Mouse (Mus musculus) megakaryocyte-erythroid progenitor cell, adult 5-6 weeks (primary cell): ENCODE data around the gene Ctsc. TPM values are rescaled to one million over a fixed set of nuclear protein-coding genes. Genes with fewer than 3 reads are reported as not detected.
"Not testable (repeated sequence)": the region's sequence is repeated elsewhere in the genome, so short reads cannot be mapped to it uniquely, and the experiment has no call there.

Source experiments
- ATAC-seq: replicated peaks from 2 replicates; pipeline ENCODE4 v1.8.0; 2016; ENCODE audit warnings: mild to moderate bottlenecking, inconsistent platforms; ENCODE audit not compliant: severe bottlenecking, poor library complexity, low FRiP score, low TSS enrichment
- total RNA-seq, 2 experiments: library from RNA; stranded (forward) in 1 of 2; stranded (reverse) in 1 of 2; fragments of 200-1000, 215-1000 nt in 1 of 2; fragments of >200 nt in 1 of 2; fragmentation: Nextera tagmentation in 1 of 2; gene quantifications; 2 replicates each; pipeline ENCODE4 v1.2.3; 2014 to 2017

Gene Ctsc
- total RNA-seq (2014; fragmentation: Nextera tagmentation) (9.0 and 11.6 TPM in 2 replicates), total RNA-seq (2017) (18.1 and 21.7 TPM in 2 replicates)

DNA sequence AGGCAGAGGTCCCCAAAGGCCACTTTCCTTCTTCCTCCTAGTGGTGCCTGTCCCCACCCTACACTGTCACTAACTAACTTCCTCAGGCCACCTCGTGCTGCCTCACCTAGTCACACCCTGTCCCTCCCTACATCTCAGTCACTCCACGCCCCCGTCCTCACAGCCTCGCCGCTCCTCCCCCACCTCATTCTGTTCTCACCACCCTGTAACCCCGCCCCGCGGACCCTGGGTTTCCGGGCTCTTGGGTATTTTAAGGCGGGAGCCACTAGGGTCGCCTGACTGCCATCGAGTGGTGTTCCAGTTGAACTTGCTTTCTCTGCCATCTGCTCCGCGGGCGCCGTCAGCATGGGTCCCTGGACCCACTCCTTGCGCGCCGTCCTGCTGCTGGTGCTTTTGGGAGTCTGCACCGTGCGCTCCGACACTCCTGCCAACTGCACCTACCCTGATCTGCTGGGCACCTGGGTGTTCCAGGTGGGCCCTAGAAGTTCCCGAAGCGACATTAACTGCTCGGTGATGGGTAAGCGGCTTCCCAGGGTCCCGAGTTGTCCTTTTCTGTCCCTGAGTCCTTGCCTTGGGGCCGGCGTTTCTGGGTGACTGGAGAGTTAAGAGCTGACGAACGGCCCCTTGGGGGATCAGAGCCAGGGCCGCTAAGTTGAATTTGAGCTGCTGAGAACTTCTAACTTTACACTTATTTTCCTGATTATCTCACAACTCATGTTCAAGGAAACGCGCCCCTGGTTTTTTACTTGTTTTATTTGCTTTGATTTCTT is at the start of gene Ctsc:
Gene Ctsc, plus strand, starts transcription at position 228 of the 770 bp plus-strand sequence.
- ATAC-seq: peak; percentile 95

DNA sequence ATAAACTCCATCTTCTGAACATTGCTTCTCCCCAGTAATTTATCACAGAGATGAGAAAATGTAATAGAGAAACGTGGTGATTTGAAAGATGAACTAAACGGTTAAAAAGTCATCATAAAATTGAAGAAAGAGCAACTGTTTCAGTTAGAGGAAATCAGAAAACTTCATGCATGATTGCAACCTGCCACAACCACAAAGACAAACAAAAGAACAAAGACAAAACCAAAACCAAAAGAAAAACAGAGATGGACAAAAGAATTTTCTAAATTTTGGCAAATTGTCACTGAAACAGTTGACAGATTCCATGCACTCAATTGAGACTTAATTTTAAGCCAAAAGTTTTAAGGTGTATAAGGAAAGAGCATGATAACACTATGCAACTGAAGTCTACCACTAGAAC is 48.8 kb upstream of the Ctsc start:
- no peak for ATAC-seq

DNA sequence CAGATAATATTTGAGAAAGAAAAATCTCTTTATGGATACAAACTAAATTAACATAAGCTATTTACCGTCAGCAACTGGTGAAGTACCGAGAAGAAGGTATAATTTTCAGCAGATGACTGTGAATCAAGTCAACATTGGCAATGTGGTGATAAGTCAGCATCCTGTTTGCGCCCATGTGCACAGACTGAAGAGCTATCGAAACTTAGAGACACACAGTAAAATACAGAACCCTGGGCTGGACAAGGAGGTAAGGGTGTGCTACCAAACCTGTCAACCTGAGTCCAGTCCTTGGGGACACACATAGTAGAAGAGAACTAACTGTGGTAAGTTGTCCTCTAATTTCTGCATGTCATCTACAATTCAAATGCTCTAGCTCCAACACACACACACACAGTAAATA is 47.8 kb upstream of the Ctsc start:
- ATAC-seq: no peak

DNA sequence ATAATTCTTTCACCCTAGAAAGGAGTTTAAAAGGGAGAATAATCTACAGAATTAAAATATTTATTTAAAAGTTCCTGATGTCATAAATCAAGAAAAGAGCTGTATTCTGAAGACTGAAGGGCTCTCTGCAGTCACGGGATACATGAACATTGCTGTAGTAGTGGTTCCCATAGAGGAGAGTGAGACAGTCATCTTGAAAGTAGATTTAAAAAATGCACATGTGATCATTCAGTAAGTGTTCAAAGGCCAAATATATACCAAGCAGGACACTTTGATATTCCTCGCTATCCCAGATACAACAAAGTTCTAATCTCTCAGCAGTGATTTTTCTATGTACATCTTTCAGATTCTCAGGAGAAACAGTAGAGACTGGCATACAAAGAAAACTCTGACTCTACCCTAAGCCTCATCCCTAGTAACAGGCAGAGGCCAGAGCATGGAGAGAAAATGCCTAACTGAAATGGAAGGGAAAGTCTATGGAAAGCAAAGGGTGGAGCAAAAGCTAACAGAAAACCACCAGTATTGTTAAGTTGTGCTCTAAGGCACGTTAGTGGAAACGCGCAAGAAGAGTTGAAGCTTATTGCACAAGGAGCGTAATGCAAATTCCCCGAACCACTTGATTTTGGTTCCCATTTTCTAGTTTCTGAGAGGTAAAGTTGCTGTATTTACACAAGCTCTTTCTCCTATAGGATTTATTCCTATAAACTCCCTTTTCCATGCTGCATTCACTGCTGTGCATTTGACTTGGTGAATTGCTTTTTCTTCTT is 46.9 kb upstream of the Ctsc start:
- ATAC-seq: no peak

DNA sequence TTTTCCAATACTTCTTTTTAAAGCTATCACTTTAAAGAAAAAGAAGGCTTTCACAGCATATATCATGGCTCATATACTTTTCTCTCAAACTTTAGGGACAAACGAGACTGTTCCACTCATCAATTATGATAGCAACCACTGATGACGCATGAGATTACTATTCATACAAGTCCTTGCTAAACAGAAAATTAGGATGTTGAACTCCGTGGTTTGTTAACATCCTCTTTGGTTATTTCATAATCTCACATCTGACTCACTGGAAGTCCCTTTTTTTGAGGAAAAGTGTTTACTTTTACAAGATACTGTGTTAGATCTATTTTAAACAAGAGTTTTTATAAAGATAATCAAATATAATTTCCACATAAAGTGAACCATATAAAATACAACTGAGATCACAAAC is 34.8 kb upstream of the Ctsc start:
- no peak for ATAC-seq

DNA sequence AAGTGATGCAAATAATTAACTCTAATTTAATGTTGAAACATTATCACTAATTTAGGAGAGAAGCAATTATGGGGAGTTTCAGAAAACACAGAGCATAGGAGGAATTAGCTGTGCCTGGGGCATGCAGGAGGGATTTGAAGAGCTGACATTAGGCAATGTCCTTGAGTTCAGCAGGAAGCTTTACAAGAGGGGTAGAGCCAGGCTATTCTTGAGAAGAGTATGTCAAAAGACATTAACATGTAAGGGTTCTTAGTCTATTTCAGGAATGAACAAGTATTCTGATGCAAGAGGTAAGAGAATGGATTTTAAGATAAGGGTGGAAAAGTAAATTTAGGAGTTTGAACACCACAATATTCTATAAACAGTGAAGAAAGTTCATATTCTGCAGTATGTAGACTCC is 33.4 kb upstream of the Ctsc start:
- no peak for ATAC-seq

DNA sequence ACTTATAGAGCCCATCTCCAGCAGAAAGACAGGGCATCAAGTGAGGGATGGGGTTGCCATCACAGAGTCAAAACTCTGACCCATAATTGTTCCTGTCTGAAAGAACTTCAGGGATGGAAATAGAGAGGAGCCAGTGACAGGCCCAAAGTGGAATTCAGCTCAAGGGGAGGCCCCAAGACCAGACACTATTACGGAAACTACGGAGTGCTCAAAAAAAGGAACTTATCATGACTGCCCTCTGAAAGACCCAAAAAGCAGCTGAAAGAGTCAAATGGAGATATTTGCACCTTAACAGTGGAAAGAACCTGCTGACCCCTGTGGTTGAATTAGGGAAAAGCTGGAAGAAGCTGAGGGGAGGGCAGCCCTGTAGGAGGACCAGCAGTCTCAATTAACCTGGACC is 27.5 kb upstream of the Ctsc start:
- not testable (repeated sequence) for ATAC-seq

DNA sequence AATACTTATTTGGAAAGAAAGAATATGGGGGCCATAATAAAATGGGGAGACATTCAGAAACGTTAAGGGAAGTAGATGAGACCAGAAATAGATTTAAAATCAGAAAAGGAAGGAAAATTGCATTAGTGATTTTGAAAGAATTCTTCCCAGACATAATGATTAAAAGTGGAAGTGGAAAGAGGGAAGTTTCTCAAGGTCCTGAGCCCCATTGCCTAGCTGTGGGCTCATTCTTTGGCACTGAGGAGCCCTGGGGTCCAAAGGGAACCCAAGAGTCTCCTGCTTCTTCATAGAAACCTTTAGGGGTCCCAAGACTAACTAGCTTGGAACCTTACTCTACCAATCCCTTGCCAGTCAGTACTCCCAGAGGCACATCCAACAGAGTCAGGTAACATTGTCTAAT is 26.4 kb upstream of the Ctsc start:
- no peak for ATAC-seq

DNA sequence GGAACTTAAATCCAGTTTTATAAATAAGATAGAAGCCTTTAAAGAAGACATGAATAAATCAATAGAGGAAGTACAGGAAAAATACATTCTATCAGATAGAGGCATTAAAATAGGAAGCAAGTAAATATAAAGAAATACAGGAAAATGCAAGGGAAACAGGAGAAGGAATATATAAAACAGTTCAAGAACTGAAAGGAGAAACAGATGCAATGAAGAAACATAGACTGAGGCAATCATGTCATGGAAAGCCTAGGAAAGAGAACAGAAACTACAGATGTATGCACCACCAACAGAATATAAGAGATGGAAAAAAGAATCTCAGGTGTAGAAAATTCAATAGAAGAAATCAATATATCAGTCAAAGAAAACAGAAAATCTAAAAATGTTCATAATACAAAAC is 25.8 kb upstream of the Ctsc start:
- ATAC-seq: no peak

DNA sequence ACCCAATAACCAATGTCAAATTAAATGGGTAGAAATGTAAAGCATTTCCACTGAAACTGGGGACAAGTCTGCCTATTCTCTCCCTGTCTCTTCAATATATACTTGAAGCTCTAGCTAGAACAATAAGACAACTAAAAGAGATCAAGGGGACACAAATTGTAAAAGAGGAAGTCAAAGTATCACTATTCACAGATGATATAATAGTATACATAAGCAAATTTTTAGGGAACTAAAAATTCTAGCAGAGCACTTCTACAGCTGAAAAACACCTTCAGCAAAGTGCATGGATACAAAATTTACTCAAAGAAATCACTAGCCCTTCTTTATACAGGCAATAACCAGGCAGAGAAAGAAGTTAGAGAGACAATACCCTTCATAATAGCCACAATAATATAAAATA is 23.0 kb upstream of the Ctsc start:
- no peak for ATAC-seq

DNA sequence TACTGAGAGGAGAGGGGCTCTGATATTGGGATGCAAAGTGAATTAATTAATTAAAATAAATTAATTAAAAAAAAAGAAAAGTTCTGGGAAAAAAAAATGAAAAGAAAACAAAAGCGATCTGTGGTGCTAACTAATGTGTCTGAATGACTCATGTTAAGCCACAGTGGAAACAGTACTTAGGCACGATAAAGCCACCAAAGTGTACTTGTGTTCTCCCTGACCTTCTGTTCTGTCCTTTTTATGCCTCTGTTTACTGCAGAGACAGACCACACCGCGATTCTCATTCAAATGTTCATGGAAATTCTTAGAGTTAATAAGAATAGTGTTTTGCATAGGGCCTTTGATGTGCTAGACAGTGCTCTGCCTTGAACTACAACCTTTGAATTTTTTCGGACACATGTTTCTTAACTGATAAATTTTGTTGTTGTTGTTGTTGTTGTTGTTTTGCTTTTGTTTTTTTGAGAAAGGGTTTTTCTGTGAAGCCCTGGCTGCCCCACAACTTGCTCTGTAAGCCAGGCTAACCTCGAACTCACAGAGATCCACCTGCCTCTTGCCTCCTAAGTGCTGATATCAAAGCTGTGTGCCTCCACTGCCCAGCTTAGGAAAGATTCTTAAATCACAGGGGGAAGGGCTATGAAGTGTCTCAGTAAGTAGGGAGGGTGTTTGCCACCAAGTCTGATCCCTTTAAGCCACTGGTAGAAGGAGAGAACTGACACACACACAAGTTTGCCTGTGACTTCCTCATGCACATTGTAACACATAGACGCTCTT is 18.5 kb upstream of the Ctsc start:
- no peak for ATAC-seq

DNA sequence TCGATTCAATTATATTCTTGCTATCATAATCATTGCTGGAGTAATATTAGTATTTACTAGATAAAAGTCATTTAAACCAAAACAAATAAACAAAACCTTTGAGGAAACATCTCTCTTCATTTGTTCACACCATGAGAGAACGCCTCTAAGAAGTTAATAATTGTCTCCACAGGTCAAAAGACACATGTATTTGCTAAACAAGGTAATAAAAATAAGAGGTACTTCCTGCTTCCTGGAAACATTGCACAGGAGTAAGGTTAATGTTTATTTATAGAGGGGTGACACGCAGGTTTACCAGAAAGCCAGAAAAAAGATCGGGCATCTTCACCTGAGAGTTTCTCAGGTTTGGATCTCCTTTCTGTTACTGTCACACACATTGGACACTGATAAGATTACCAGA is 16.1 kb upstream of the Ctsc start:
- no peak for ATAC-seq

DNA sequence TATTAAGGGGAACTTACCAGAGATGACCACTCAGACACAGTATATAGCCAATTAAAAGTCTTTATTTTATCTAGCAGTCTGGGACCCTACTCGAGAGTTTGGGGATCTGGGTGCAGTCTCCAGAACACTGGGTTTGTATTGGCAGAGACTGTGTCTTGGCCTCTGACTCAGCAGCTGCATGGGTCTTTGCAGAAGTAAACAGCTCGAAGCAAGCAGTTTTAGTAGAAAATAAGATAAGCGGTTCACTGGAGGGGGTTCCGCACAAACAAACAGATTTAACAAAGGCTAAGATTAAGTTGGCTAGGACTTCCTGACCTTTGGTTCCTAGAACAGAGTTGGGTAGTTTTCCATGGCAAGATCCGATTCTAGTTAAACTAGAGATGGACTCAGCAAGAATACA is 13.0 kb upstream of the Ctsc start:
- ATAC-seq: no peak

DNA sequence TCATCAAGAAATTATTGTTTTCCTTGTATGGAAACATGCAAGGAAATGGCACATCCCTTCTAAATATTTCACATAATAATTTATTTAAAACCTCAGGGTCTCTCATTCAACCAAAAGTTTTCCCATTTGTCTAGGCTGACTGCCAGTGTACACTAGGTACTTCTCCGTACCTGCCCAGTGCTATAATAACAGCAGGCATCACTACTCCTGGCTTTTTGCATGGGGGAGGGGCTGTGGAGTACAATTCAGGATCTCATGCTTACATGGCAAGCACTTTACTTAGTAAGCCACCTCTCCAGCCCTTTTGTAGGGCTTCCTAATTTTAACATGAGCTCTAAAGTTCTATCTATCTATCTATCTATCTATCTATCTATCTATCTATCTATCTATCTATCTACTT is 8.0 kb upstream of the Ctsc start:
- no peak for ATAC-seq

DNA sequence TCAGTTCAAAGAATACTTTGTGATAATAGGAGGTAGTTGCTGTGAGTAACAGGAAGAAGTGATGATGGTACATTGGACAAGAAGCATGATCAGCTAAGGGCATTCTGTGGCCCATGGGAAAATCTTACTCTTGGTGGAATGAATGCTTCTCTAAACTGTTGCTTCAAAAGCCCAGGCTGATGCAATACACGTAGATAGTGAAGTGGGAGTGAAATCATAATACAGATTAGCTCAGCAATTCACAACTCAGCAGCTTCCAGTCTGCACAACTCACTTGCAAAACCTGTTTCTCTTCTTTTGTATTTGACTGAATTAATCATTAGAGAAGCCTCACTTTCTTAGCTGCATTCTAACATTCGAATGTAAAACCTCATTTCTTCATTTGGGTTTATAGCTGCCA is 6.4 kb upstream of the Ctsc start:
- no peak for ATAC-seq

DNA sequence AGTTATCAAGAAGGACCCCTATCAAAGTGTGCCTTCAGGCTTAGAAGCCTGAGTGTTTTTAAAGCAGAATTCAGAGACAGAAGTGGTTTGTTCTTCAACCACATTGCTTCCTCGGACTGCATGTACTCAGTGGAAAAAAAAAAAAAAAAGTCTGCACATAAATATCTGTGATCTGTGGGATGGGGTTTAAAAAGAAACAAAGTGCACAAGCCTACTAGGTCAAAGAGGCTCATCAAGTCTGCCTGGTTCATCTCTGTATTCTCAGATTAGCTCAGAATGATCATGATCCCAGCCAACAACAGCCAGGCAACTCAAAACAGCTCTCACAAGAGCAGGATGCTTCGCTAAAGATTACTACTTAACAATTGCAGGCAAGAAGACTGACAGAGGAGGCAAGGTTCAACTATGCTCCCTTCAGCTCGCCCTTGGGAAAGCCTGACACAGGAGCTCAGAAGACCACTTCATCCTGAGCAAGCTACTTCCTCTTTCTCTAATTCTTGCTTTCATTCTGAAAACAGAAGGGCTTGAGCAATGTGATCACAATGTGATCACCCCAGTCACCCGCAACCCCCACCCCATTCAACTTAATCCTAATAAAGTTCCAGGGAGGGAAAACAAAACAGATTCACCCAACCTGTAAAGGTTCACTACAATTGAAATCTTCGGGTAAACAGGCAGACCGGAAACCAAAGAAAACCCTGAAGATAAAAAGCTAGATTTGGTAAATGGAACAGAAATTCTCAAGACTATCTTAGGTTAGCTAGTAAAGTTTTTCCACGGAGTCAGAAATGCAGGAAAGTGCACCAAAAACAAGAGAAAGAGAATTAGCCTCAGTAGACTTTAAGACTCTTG is 745 bp upstream of the Ctsc start:
- peak; percentile 34 for ATAC-seq

DNA sequence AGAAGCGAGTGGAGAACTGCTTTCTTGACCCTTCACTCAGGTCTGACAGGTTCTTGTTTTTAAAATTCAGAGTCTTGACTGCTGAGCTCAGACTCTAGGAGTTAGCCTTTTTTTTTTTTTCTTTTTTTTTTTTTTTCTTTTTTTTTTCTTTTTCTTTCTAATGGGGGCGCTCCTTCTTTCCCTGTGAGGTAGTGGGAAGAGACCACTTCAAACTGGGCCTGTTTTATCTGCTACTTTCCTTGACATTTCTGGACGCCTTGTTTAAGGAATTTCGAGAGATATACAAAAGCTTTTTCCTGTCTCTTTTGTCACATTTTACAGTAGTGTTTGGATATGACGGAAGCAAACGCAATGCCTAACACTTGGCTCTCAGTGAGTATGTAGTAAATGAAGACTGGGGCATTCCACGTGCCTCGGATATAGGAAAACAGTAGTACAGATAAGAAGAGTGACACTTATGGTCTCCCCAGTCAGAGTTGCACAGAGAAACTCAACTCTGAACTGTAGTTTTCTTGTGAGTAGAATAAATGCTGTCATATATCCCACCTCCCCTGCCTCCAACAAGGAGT is 827 bp downstream of the Ctsc start:
- no peak for ATAC-seq

DNA sequence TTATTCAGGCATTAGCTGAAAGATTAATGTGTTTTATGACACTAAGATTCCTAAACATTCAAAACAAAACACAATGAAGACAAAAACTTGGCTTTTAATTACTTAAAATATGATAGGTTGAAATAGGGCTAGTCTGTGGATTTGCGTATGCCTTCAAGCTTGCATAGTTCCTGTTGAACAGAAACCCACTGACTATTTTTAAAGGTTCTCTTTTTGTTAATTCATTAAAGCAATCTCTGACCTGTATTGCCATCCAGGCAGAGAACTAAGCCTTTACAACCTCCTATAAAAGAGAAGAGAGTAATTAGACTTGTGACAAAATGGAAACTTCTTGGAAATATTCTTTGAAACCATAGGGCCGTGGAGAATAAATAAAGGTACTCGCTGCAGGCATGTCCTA is 7.4 kb downstream of the Ctsc start:
- no peak for ATAC-seq

DNA sequence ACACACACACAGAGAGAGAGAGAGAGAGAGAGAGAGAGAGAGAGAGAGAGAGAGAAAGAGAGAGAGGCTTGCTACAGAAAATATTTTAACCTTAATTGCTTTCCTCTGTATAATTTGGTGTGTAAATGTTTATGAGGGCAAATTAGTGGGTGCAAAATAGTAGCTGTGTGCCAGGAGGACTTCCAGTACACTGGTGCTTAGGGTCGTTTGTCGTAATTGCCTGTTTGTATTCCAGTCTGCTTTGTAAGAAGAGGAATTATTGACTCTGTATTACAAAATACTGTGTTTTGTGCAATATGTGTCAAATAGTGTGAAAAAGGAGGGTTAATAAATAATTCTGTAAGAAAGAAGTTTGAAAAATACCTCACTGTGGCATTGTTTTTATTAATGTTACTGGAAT is 13.2 kb downstream of the Ctsc start:
- no peak for ATAC-seq
